Mouse (Mus musculus) adipocyte (in vitro differentiated cells): Measurements from ENCODE around the gene Ncaph.
"Not testable (repeated sequence)": the region's sequence is repeated elsewhere in the genome, so short reads cannot be mapped to it uniquely, and the experiment has no call there.

Experiments used
- DNase-seq: peaks from one replicate; pipeline ENCODE4 v3.0.0-alpha.2; 2016; ENCODE audit warnings: low spot score

Ncaph gene

GRCm38 (mm10) chr2:127133621-127134461 is at the start of gene Ncaph:
Gene Ncaph (minus strand): TSS chr2:127133954.
- peak; percentile 90 for DNase-seq

- DNase-seq, result peak; percentile 80
Observed at GRCm38 (mm10) chr2:127182598-127183381, 49.0 kb upstream of the Ncaph start.

- DNase-seq, result peak; percentile 69
Observed at GRCm38 (mm10) chr2:127166261-127166660, 32.5 kb upstream of the Ncaph start.

- DNase-seq, result no peak
Observed at GRCm38 (mm10) chr2:127165675-127166074, 31.9 kb upstream of the Ncaph start.

GRCm38 (mm10) chr2:127145699-127146098 is 11.9 kb upstream of the Ncaph start:
- DNase-seq, result no peak

GRCm38 (mm10) chr2:127143158-127144063 is 9.7 kb upstream of the Ncaph start, which contains the start of gene Itpripl1:
Gene Itpripl1 (minus strand): TSS chr2:127143442.
- no peak for DNase-seq

GRCm38 (mm10) chr2:127142577-127143157 is 8.9 kb upstream of the Ncaph start:
- no peak for DNase-seq

- no peak for DNase-seq
Observed at GRCm38 (mm10) chr2:127142031-127142430, 8.3 kb upstream of the Ncaph start.

GRCm38 (mm10) chr2:127140011-127140410 is 6.3 kb upstream of the Ncaph start:
- DNase-seq, result no peak

- no peak for DNase-seq
Observed at GRCm38 (mm10) chr2:127139605-127140004, 5.9 kb upstream of the Ncaph start.

- DNase-seq, result peak; percentile 22
Observed at GRCm38 (mm10) chr2:127139094-127139493, 5.3 kb upstream of the Ncaph start.

- DNase-seq, result no peak
Observed at GRCm38 (mm10) chr2:127138449-127138848, 4.7 kb upstream of the Ncaph start.

- DNase-seq, result no peak
Observed at GRCm38 (mm10) chr2:127137838-127138420, 4.2 kb upstream of the Ncaph start.

GRCm38 (mm10) chr2:127136979-127137378 is 3.2 kb upstream of the Ncaph start:
- DNase-seq, result peak; percentile 44

GRCm38 (mm10) chr2:127135255-127135654 is 1.5 kb upstream of the Ncaph start:
- not testable (repeated sequence) for DNase-seq

GRCm38 (mm10) chr2:127131353-127131752 is 2.4 kb downstream of the Ncaph start:
- DNase-seq, result no peak

GRCm38 (mm10) chr2:127128926-127129325 is 4.8 kb downstream of the Ncaph start:
- DNase-seq, result peak; percentile 16

GRCm38 (mm10) chr2:127121591-127122235 is 12.0 kb downstream of the Ncaph start:
- DNase-seq, result peak; percentile 72

GRCm38 (mm10) chr2:127108986-127109385 is 24.8 kb downstream of the Ncaph start:
- no peak for DNase-seq

- no peak for DNase-seq
Observed at GRCm38 (mm10) chr2:127092000-127092399, 41.8 kb downstream of the Ncaph start.

GRCm38 (mm10) chr2:127090151-127090550 is 43.6 kb downstream of the Ncaph start:
- not testable (repeated sequence) for DNase-seq
